Mouse (Mus musculus) intestine, embryonic 14.5 days (tissue): ENCODE results near the gene Steap3. TPM values are rescaled to one million over a fixed set of nuclear protein-coding genes. Genes with fewer than 3 reads are reported as not detected.

Experiments
- ATAC-seq: fragments of 200-750 bp; cut with Nextera tagmentation; replicated peaks from 2 replicates; pipeline ENCODE4 v1.8.0; 2017; ENCODE audit warnings: low read depth, moderate number of reproducible peaks, moderate TSS enrichment, moderate library complexity; ENCODE audit not compliant: low FRiP score, low TSS enrichment
- DNase-seq: peaks from one replicate; pipeline ENCODE4 v3.0.0-alpha.2; 2018; ENCODE audit warnings: low spot score
- H3K27ac ChIP-seq: fragments of 300-500 bp; sonication (generic); 2 replicates; pipeline ENCODE4 v1.5.1; 2014; ENCODE audit warnings: low read depth, mild to moderate bottlenecking, control low read depth
- H3K27me3 ChIP-seq: fragments of 300-500 bp; sonication (generic); replicated peaks from 2 replicates; pipeline ENCODE4 v1.6.1; 2014; ENCODE audit warnings: low read length, control low read depth; ENCODE audit not compliant: control insufficient read depth, insufficient read depth
- H3K36me3 ChIP-seq: fragments of 300-500 bp; sonication (generic); 2 replicates; pipeline ENCODE4 v1.6.1; 2014; ENCODE audit warnings: low read length, control low read depth; ENCODE audit not compliant: control insufficient read depth, insufficient read depth
- H3K4me1 ChIP-seq: fragments of 300-500 bp; sonication (generic); replicated peaks from 2 replicates; pipeline ENCODE4 v1.6.1; 2014; ENCODE audit warnings: low read length, control low read depth, mixed read lengths; ENCODE audit not compliant: control insufficient read depth, insufficient read depth
- H3K4me2 ChIP-seq: fragments of 300-500 bp; sonication (generic); 2 replicates; pipeline ENCODE4 v1.6.1; 2014; ENCODE audit warnings: low read length
- H3K4me3 ChIP-seq: fragments of 300-500 bp; sonication (generic); 2 replicates; pipeline ENCODE4 v1.5.1; 2014; ENCODE audit warnings: low read depth, low read length, control low read depth, mixed read lengths
- H3K9ac ChIP-seq: fragments of 300-500 bp; sonication (generic); 2 replicates; pipeline ENCODE4 v1.6.1; 2014; ENCODE audit warnings: mild to moderate bottlenecking, low read length
- H3K9me3 ChIP-seq: fragments of 300-500 bp; sonication (generic); 2 replicates; pipeline ENCODE4 v1.6.1; 2016; ENCODE audit warnings: low read length, control low read depth; ENCODE audit not compliant: control insufficient read depth
- WGBS: fragments of 180-500 bp; shearing (Covaris S2); extraction: QIAGEN DNeasy Blood & Tissue Kit; methylation state at CpG from one replicate; pipeline ENCODE4 v1.1.7; 2014; 5-methylcytosine and 5-hydroxymethylcytosine counted together
- polyA plus RNA-seq: library from polyadenylated mRNA; unstranded; fragments of >200 nt; fragmentation: Nextera tagmentation; extraction: Ambion mirVana; gene quantifications from 2 replicates; pipeline ENCODE4 v1.2.1, GENCODE M21; 2014

The Steap3 gene
- polyA plus RNA-seq, 1 experiment from 2014 or later, result 3.1 TPM

GRCm38 (mm10) chr1:120145527-120146216 is 126.8 kb downstream of the Steap3 start:
- Histone ChIP-seq H3K4me3 (no peak overlapping the region), H3K27me3 (no peaks in the 10 kb centered on the region), H3K9ac (no peak overlapping the region), H3K9me3 (no peaks in the 10 kb centered on the region), H3K4me2 (no peak overlapping the region), H3K4me1 (no peaks in the 10 kb centered on the region), H3K36me3 (no peaks in the 10 kb centered on the region), H3K27ac (no peak overlapping the region)
- ATAC-seq (no peak), DNase-seq (no peak)
- 86% methylated on average over 8 of the region's 8 CpGs for WGBS

GRCm38 (mm10) chr1:120142551-120142950 is 130.0 kb downstream of the Steap3 start:
- Histone ChIP-seq H3K27ac (no peak overlapping the region), H3K36me3 (no peaks in the 10 kb centered on the region), H3K27me3 (no peaks in the 10 kb centered on the region), H3K4me2 (no peak overlapping the region), H3K9ac (no peak overlapping the region), H3K4me1 (no peaks in the 10 kb centered on the region), H3K4me3 (no peak overlapping the region), H3K9me3 (no peaks in the 10 kb centered on the region)
- DNase-seq (no peak), ATAC-seq (no peak)
- WGBS, result 77% methylated on average over 5 of the region's 5 CpGs

Other genes starting within 250 kb of the Steap3 start
- 12.4 and 17.6 TPM in 2 replicates for gene Tmem37, start 198.6 kb downstream of the Steap3 start, polyA plus RNA-seq
- gene Dbi, start 151.6 kb downstream of the Steap3 start, polyA plus RNA-seq, result 752 and 816 TPM in 2 replicates
- gene 3110009E18Rik, start 151.5 kb downstream of the Steap3 start, polyA plus RNA-seq, result 17.3 and 21.3 TPM in 2 replicates
- not detected in 2 replicates for gene C1ql2, start 67.9 kb upstream of the Steap3 start, polyA plus RNA-seq
- gene Marco, start 232.3 kb upstream of the Steap3 start, polyA plus RNA-seq, result not detected in 2 replicates